Mouse (Mus musculus) cortical plate, adult 2 months (tissue): ENCODE results near the gene Kcnc1.

ENCODE experiments used
- CTCF ChIP-seq: fragments of 200-500 bp; IDR thresholded peaks from 2 replicates; pipeline ENCODE4 v1.5.1; 2011; ENCODE audit warnings: mild to moderate bottlenecking, control low read depth, low read length; ENCODE audit not compliant: insufficient read depth; ENCODE audit errors: extremely low read depth
- POLR2A ChIP-seq: fragments of 200-500 bp; IDR thresholded peaks from 2 replicates; pipeline ENCODE4 v1.6.1; 2011; ENCODE audit warnings: mild to moderate bottlenecking, low read length, control low read depth; ENCODE audit not compliant: insufficient read depth; ENCODE audit errors: extremely low read depth

DNA sequence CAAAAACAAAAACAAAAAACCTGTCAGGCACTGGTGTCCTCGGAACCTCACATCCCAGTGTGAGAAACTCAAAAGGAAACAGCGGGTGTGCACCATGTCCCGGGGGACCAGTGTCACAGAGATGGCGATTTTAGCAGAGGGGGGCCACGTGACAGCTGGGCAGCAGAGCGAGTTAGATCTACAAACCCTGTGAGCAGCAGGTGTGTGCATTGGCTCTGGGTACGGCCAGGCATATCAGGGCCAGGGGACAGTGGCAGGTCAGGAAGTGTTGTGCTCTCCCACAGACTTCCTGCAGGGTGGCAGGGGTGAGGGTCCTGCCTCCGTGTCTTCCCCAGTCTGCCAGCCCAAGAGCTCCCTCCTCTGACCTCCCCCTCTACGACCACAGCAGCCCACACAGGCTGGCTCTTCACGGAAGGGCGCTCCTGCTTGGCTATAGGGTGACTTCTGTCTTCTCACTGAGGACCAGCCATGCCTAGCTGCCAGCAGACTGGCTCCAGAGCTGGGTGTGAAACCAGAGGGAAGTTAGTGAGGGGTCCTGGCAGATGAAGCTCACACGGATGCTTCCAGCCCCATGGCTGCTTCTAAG is 13.0 kb downstream of the Kcnc1 start:
- TF ChIP-seq CTCF (no peak), POLR2A (no peak)
